Mouse (Mus musculus): ENCODE results near the gene Snrnp25. TPM values are rescaled to one million over a fixed set of nuclear protein-coding genes. Genes with fewer than 3 reads are reported as not detected.

Gene Snrnp25
- polyA plus RNA-seq, 1 experiment from 2014 or later, result 50.8 TPM

- WGBS, result 43% methylated on average over 23 of the region's 25 CpGs
- no peak overlapping the region for H3K27ac ChIP-seq
- H3K4me2 ChIP-seq, result no peak overlapping the region
- no peaks in the 10 kb centered on the region for H3K4me1 ChIP-seq
- H3K4me3 ChIP-seq, result no peak overlapping the region
- no peak overlapping the region for H3K9ac ChIP-seq
- no peak for ATAC-seq (ENCODE audit: borderline replicate concordance, extremely low read depth, low FRiP score, low TSS enrichment)
- H3K36me3 ChIP-seq, result no peaks in the 10 kb centered on the region
- 0 out of 2 replicates have a peak, but pooled peaks cover 3% of the 10 kb centered on the region for H3K27me3 ChIP-seq
- H3K9me3 ChIP-seq, result no peaks in the 10 kb centered on the region
Measured at GRCm38 (mm10) chr11:32181973-32182868, 23.0 kb upstream of the Snrnp25 start.

GRCm38 (mm10) chr11:32184469-32184868 is 20.7 kb upstream of the Snrnp25 start:
- no peak for ATAC-seq (ENCODE audit: borderline replicate concordance, extremely low read depth, low FRiP score, low TSS enrichment)
- H3K4me1 ChIP-seq, result no peaks in the 10 kb centered on the region
- 86% methylated on average over 8 of the region's 8 CpGs for WGBS
- H3K27me3 ChIP-seq, result 0 out of 2 replicates have a peak, but pooled peaks cover 3% of the 10 kb centered on the region
- no peak overlapping the region for H3K4me2 ChIP-seq
- no peak overlapping the region for H3K27ac ChIP-seq
- H3K36me3 ChIP-seq, result no peaks in the 10 kb centered on the region
- no peaks in the 10 kb centered on the region for H3K9me3 ChIP-seq
- H3K4me3 ChIP-seq, result no peak overlapping the region
- H3K9ac ChIP-seq, result no peak overlapping the region

- Histone ChIP-seq H3K9me3 (no peaks in the 10 kb centered on the region), H3K27me3 (0 out of 2 replicates have a peak, but pooled peaks cover 3% of the 10 kb centered on the region), H3K27ac (no peak overlapping the region), H3K4me1 (no peaks in the 10 kb centered on the region), H3K4me2 (no peak overlapping the region), H3K9ac (no peak overlapping the region), H3K4me3 (no peak overlapping the region), H3K36me3 (no peaks in the 10 kb centered on the region)
- WGBS, result 63% methylated on average over 3 of the region's 3 CpGs
- no peak for ATAC-seq (ENCODE audit: borderline replicate concordance, extremely low read depth, low FRiP score, low TSS enrichment)
Measured at GRCm38 (mm10) chr11:32186031-32186430, 19.2 kb upstream of the Snrnp25 start.

GRCm38 (mm10) chr11:32187256-32187655 is 18.0 kb upstream of the Snrnp25 start:
- H3K27ac ChIP-seq, result no peak overlapping the region
- WGBS, result 83% methylated on average over 4 of the region's 4 CpGs
- H3K27me3 ChIP-seq, result 0 out of 2 replicates have a peak, but pooled peaks cover 3% of the 10 kb centered on the region
- ATAC-seq (ENCODE audit: borderline replicate concordance, extremely low read depth, low FRiP score, low TSS enrichment), result no peak
- no peak overlapping the region for H3K4me3 ChIP-seq
- no peaks in the 10 kb centered on the region for H3K36me3 ChIP-seq
- H3K9ac ChIP-seq, result no peak overlapping the region
- H3K9me3 ChIP-seq, result no peaks in the 10 kb centered on the region
- no peaks in the 10 kb centered on the region for H3K4me1 ChIP-seq
- no peak overlapping the region for H3K4me2 ChIP-seq

GRCm38 (mm10) chr11:32188881-32189280 is 16.3 kb upstream of the Snrnp25 start:
- ATAC-seq (ENCODE audit: borderline replicate concordance, extremely low read depth, low FRiP score, low TSS enrichment), result no peak
- no peak overlapping the region for H3K4me3 ChIP-seq
- no peaks in the 10 kb centered on the region for H3K4me1 ChIP-seq
- H3K9me3 ChIP-seq, result no peaks in the 10 kb centered on the region
- no peak overlapping the region for H3K9ac ChIP-seq
- no peak overlapping the region for H3K27ac ChIP-seq
- no peaks in the 10 kb centered on the region for H3K27me3 ChIP-seq
- H3K36me3 ChIP-seq, result no peaks in the 10 kb centered on the region
- WGBS, result 76% methylated on average over 12 of the region's 12 CpGs
- H3K4me2 ChIP-seq, result no peak overlapping the region

GRCm38 (mm10) chr11:32189434-32189833 is 15.8 kb upstream of the Snrnp25 start:
- Histone ChIP-seq H3K9ac (no peak overlapping the region), H3K4me1 (no peaks in the 10 kb centered on the region), H3K4me3 (no peak overlapping the region), H3K36me3 (no peaks in the 10 kb centered on the region), H3K27ac (no peak overlapping the region), H3K27me3 (no peaks in the 10 kb centered on the region), H3K4me2 (no peak overlapping the region), H3K9me3 (no peaks in the 10 kb centered on the region)
- ATAC-seq (ENCODE audit: borderline replicate concordance, extremely low read depth, low FRiP score, low TSS enrichment), result no peak
- WGBS, result 66% methylated on average over 5 of the region's 5 CpGs

- Histone ChIP-seq H3K4me3 (no peak overlapping the region), H3K9ac (no peak overlapping the region), H3K27ac (no peak overlapping the region), H3K4me1 (no peaks in the 10 kb centered on the region), H3K27me3 (no peaks in the 10 kb centered on the region), H3K4me2 (no peak overlapping the region), H3K9me3 (no peaks in the 10 kb centered on the region), H3K36me3 (no peaks in the 10 kb centered on the region)
- WGBS, result 61% methylated on average over 9 of the region's 9 CpGs
- 0 out of 2 replicates have a peak, but pooled peaks have one; percentile 53 for ATAC-seq (ENCODE audit: borderline replicate concordance, extremely low read depth, low FRiP score, low TSS enrichment)
Measured at GRCm38 (mm10) chr11:32190119-32190518, 15.1 kb upstream of the Snrnp25 start.

GRCm38 (mm10) chr11:32190603-32191110 is 14.6 kb upstream of the Snrnp25 start:
- H3K27me3 ChIP-seq, result no peaks in the 10 kb centered on the region
- 68% methylated on average over 13 of the region's 13 CpGs for WGBS
- H3K9me3 ChIP-seq, result no peaks in the 10 kb centered on the region
- no peaks in the 10 kb centered on the region for H3K4me1 ChIP-seq
- H3K9ac ChIP-seq, result no peak overlapping the region
- ATAC-seq (ENCODE audit: borderline replicate concordance, extremely low read depth, low FRiP score, low TSS enrichment), result 0 out of 2 replicates have a peak, but pooled peaks have one; percentile 10
- H3K27ac ChIP-seq, result no peak overlapping the region
- H3K4me2 ChIP-seq, result no peak overlapping the region
- no peak overlapping the region for H3K4me3 ChIP-seq
- H3K36me3 ChIP-seq, result no peaks in the 10 kb centered on the region

- Histone ChIP-seq H3K27ac (no peak overlapping the region), H3K9ac (no peak overlapping the region), H3K36me3 (no peaks in the 10 kb centered on the region), H3K4me1 (no peaks in the 10 kb centered on the region), H3K27me3 (no peaks in the 10 kb centered on the region; the same call in 1 of the 2 replicates), H3K4me2 (no peak overlapping the region), H3K9me3 (no peaks in the 10 kb centered on the region), H3K4me3 (no peak overlapping the region)
- 85% methylated on average over 10 of the region's 10 CpGs for WGBS
- no peak for ATAC-seq (ENCODE audit: borderline replicate concordance, extremely low read depth, low FRiP score, low TSS enrichment)
Measured at GRCm38 (mm10) chr11:32193156-32193555, 12.1 kb upstream of the Snrnp25 start.

GRCm38 (mm10) chr11:32194086-32194485 is 11.1 kb upstream of the Snrnp25 start:
- Histone ChIP-seq H3K36me3 (no peaks in the 10 kb centered on the region), H3K27ac (no peak overlapping the region), H3K27me3 (no peaks in the 10 kb centered on the region; the same call in 1 of the 2 replicates), H3K4me1 (no peaks in the 10 kb centered on the region), H3K4me3 (no peak overlapping the region), H3K4me2 (no peak overlapping the region), H3K9me3 (no peaks in the 10 kb centered on the region), H3K9ac (no peak overlapping the region)
- WGBS, result 79% methylated on average over 10 of the region's 10 CpGs
- no peak for ATAC-seq (ENCODE audit: borderline replicate concordance, extremely low read depth, low FRiP score, low TSS enrichment)

GRCm38 (mm10) chr11:32194626-32195025 is 10.6 kb upstream of the Snrnp25 start:
- 86% methylated on average over 5 of the region's 5 CpGs for WGBS
- Histone ChIP-seq H3K4me2 (no peak overlapping the region), H3K27me3 (no peaks in the 10 kb centered on the region; the same call in 1 of the 2 replicates), H3K9ac (no peak overlapping the region), H3K36me3 (no peaks in the 10 kb centered on the region), H3K27ac (no peak overlapping the region), H3K4me3 (no peak overlapping the region), H3K4me1 (no peaks in the 10 kb centered on the region), H3K9me3 (no peaks in the 10 kb centered on the region)
- no peak for ATAC-seq (ENCODE audit: borderline replicate concordance, extremely low read depth, low FRiP score, low TSS enrichment)

- Histone ChIP-seq H3K9me3 (no peaks in the 10 kb centered on the region), H3K4me3 (no peak overlapping the region), H3K4me1 (no peaks in the 10 kb centered on the region), H3K27ac (no peak overlapping the region), H3K27me3 (no peaks in the 10 kb centered on the region; the same call in 1 of the 2 replicates), H3K9ac (no peak overlapping the region), H3K4me2 (no peak overlapping the region), H3K36me3 (no peaks in the 10 kb centered on the region)
- WGBS, result 31% methylated on average over 11 of the region's 11 CpGs
- ATAC-seq (ENCODE audit: borderline replicate concordance, extremely low read depth, low FRiP score, low TSS enrichment), result no peak
Measured at GRCm38 (mm10) chr11:32195867-32196540, 9.2 kb upstream of the Snrnp25 start.
